Mouse (Mus musculus): Measurements from ENCODE around the gene Efna4. TPM values are rescaled to one million over a fixed set of nuclear protein-coding genes. Genes with fewer than 3 reads are reported as not detected.

Efna4 gene
- polyA plus RNA-seq, 1 experiment from 2014 or later, result 24.6 TPM

DNA sequence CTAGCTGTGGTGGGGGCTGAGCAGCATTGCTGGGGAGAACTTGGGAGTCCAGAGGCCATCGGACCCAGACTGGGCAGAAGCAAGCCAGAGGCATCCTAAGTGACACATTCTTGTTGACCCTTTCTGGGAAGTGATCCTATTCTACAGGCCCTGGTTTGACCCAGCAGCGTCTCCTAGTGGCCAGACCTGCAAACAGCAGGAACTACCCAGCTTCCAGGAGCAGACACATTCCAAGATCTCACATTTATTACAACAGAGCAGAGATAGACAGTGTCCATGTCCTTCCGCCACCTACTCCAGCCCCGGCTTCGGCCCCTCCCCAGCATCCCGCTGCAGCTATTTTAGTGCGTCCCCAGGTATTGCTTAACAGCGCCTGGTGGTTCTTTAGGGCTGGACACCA, 1.6 kb upstream of the Efna4 start:
- ATAC-seq (ENCODE audit: insufficient read depth) (no peak), DNase-seq (peak; percentile 88)
- Histone ChIP-seq H3K4me3 (ENCODE audit: low read depth, low read length) (no peak overlapping the region), H3K9ac (no peak overlapping the region), H3K27me3 (ENCODE audit: insufficient read depth, low read length) (no peaks in the 10 kb centered on the region), H3K9me3 (ENCODE audit: low read depth, low read length) (no peaks in the 10 kb centered on the region), H3K36me3 (ENCODE audit: insufficient read depth) (peaks cover 30% of the 10 kb centered on the region), H3K27ac (ENCODE audit: low read depth) (peak overlapping the region; percentile 91; the same call in 1 of the 2 replicates), H3K4me2 (peak overlapping the region; percentile 65), H3K4me1 (ENCODE audit: insufficient read depth) (0 out of 2 replicates have a peak, but pooled peaks cover 7% of the 10 kb centered on the region)
- peak; percentile 95 for TF ChIP-seq CTCF (IDR thresholded peaks at IDR 0.05; ENCODE audit: low read depth)
- WGBS, result 19% methylated on average over 8 of the region's 8 CpGs

- peak; percentile 36 for DNase-seq
- Histone ChIP-seq H3K9me3 (ENCODE audit: low read depth, low read length) (no peaks in the 10 kb centered on the region), H3K27ac (ENCODE audit: low read depth) (peak overlapping the region; percentile 91), H3K4me1 (ENCODE audit: insufficient read depth) (0 out of 2 replicates have a peak, but pooled peaks cover 7% of the 10 kb centered on the region), H3K4me2 (peak overlapping the region; percentile 65), H3K36me3 (ENCODE audit: insufficient read depth) (peaks cover 33% of the 10 kb centered on the region), H3K9ac (peak overlapping the region; percentile 95), H3K27me3 (ENCODE audit: insufficient read depth, low read length) (no peaks in the 10 kb centered on the region), H3K4me3 (ENCODE audit: low read depth, low read length) (peak overlapping the region; percentile 88)
- WGBS, result 2% methylated on average over 21 of the region's 21 CpGs
- no peak for TF ChIP-seq CTCF (IDR thresholded peaks at IDR 0.05; ENCODE audit: low read depth)
- no peak; the same call in 1 of the 2 replicates for ATAC-seq (ENCODE audit: insufficient read depth)
Measured at GRCm38 (mm10) chr3:89337062-89337720, 637 bp downstream of the Efna4 start.

GRCm38 (mm10) chr3:89336529-89336928, 1.3 kb downstream of the Efna4 start:
- no peak for ATAC-seq (ENCODE audit: insufficient read depth)
- Histone ChIP-seq H3K9ac (peak overlapping the region; percentile 95), H3K4me2 (peak overlapping the region; percentile 65), H3K9me3 (ENCODE audit: low read depth, low read length) (no peaks in the 10 kb centered on the region), H3K4me3 (ENCODE audit: low read depth, low read length) (peak overlapping the region; percentile 88), H3K27me3 (ENCODE audit: insufficient read depth, low read length) (no peaks in the 10 kb centered on the region), H3K4me1 (ENCODE audit: insufficient read depth) (0 out of 2 replicates have a peak, but pooled peaks cover 7% of the 10 kb centered on the region), H3K36me3 (ENCODE audit: insufficient read depth) (peaks cover 27% of the 10 kb centered on the region), H3K27ac (ENCODE audit: low read depth) (no peak overlapping the region)
- TF ChIP-seq CTCF (IDR thresholded peaks at IDR 0.05; ENCODE audit: low read depth), result no peak
- DNase-seq, result no peak
- 6% methylated on average over 6 of the region's 6 CpGs for WGBS

GRCm38 (mm10) chr3:89333053-89333452, 4.8 kb downstream of the Efna4 start:
- ATAC-seq (ENCODE audit: insufficient read depth), result no peak

DNA sequence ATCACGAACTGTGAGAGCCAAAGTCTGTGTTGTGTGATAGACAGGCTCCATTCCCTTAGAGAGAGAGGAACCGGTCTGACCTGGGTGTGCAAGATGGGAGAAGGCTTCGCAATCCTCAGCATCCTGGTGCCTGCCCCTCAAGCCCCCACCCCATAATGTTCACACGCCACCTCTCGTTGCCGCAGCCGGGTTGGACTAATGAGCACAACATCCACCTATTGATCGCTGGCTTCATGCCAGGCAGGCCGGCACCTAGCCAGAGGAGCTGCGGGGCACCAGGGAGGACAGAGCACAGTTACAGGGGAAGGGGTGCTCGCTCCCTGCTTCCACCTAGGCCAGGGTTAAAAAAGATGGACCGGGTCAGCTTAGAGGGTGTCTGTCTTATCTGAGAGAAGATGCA, 5.4 kb downstream of the Efna4 start:
- Histone ChIP-seq H3K9me3 (ENCODE audit: low read depth, low read length) (no peaks in the 10 kb centered on the region), H3K27ac (ENCODE audit: low read depth) (no peak overlapping the region), H3K9ac (no peak overlapping the region), H3K4me2 (no peak overlapping the region), H3K4me1 (ENCODE audit: insufficient read depth) (0 out of 2 replicates have a peak, but pooled peaks cover 7% of the 10 kb centered on the region), H3K36me3 (ENCODE audit: insufficient read depth) (peaks cover 25% of the 10 kb centered on the region), H3K27me3 (ENCODE audit: insufficient read depth, low read length) (no peaks in the 10 kb centered on the region; the same call in 1 of the 2 replicates), H3K4me3 (ENCODE audit: low read depth, low read length) (no peak overlapping the region)
- TF ChIP-seq CTCF (IDR thresholded peaks at IDR 0.05; ENCODE audit: low read depth), result no peak
- 34% methylated on average over 12 of the region's 12 CpGs for WGBS
- ATAC-seq (ENCODE audit: insufficient read depth) (0 out of 2 replicates have a peak, but pooled peaks have one; percentile 18), DNase-seq (no peak)

More at GRCm38 (mm10) chr3:89333053-89333452, 4.8 kb downstream of the Efna4 start:
- Histone ChIP-seq H3K4me3 (ENCODE audit: low read depth, low read length) (no peak overlapping the region), H3K27ac (ENCODE audit: low read depth) (no peak overlapping the region), H3K27me3 (ENCODE audit: insufficient read depth, low read length) (no peaks in the 10 kb centered on the region; the same call in 1 of the 2 replicates), H3K9me3 (ENCODE audit: low read depth, low read length) (no peaks in the 10 kb centered on the region), H3K36me3 (ENCODE audit: insufficient read depth) (peaks cover 25% of the 10 kb centered on the region), H3K4me2 (no peak overlapping the region), H3K4me1 (ENCODE audit: insufficient read depth) (0 out of 2 replicates have a peak, but pooled peaks cover 7% of the 10 kb centered on the region), H3K9ac (no peak overlapping the region)
- WGBS, result 59% methylated on average over 11 of the region's 11 CpGs
- no peak for TF ChIP-seq CTCF (IDR thresholded peaks at IDR 0.05; ENCODE audit: low read depth)
- no peak for DNase-seq

GRCm38 (mm10) chr3:89332013-89332412, 5.8 kb downstream of the Efna4 start:
- Histone ChIP-seq H3K4me3 (ENCODE audit: low read depth, low read length) (no peak overlapping the region), H3K4me1 (ENCODE audit: insufficient read depth) (0 out of 2 replicates have a peak, but pooled peaks cover 7% of the 10 kb centered on the region)

GRCm38 (mm10) chr3:89331561-89331960, 6.3 kb downstream of the Efna4 start:
- no peak for TF ChIP-seq CTCF (IDR thresholded peaks at IDR 0.05; ENCODE audit: low read depth)
- DNase-seq (no peak), ATAC-seq (ENCODE audit: insufficient read depth) (no peak)
- Histone ChIP-seq H3K27ac (ENCODE audit: low read depth) (no peak overlapping the region), H3K9me3 (ENCODE audit: low read depth, low read length) (no peaks in the 10 kb centered on the region), H3K4me3 (ENCODE audit: low read depth, low read length) (no peak overlapping the region), H3K36me3 (ENCODE audit: insufficient read depth) (peaks cover 25% of the 10 kb centered on the region), H3K9ac (no peak overlapping the region), H3K4me2 (no peak overlapping the region), H3K4me1 (ENCODE audit: insufficient read depth) (0 out of 2 replicates have a peak, but pooled peaks cover 6% of the 10 kb centered on the region), H3K27me3 (ENCODE audit: insufficient read depth, low read length) (no peaks in the 10 kb centered on the region; the same call in 1 of the 2 replicates)
- WGBS, result 66% methylated on average over 13 of the region's 13 CpGs

More at GRCm38 (mm10) chr3:89332013-89332412, 5.8 kb downstream of the Efna4 start:
- no peak overlapping the region for H3K9ac ChIP-seq
- WGBS, result 42% methylated on average over 10 of the region's 10 CpGs
- no peak overlapping the region for H3K4me2 ChIP-seq
- no peak for TF ChIP-seq CTCF (IDR thresholded peaks at IDR 0.05; ENCODE audit: low read depth)
- H3K36me3 ChIP-seq (ENCODE audit: insufficient read depth), result peaks cover 25% of the 10 kb centered on the region
- no peaks in the 10 kb centered on the region; the same call in 1 of the 2 replicates for H3K27me3 ChIP-seq (ENCODE audit: insufficient read depth, low read length)
- ATAC-seq (ENCODE audit: insufficient read depth) (no peak), DNase-seq (peak; percentile 18)
- H3K9me3 ChIP-seq (ENCODE audit: low read depth, low read length), result no peaks in the 10 kb centered on the region
- no peak overlapping the region for H3K27ac ChIP-seq (ENCODE audit: low read depth)

Data from lung, embryonic 14.5 days (tissue).